Mouse (Mus musculus) myocyte (in vitro differentiated cells): ENCODE results near the gene Myo5a.

Experiments used
- CEBPB ChIP-seq: IDR thresholded peaks from 2 replicates; pipeline ENCODE4 v1.6.1; 2011; ENCODE audit warnings: mild to moderate bottlenecking, moderate library complexity; ENCODE audit not compliant: poor library complexity, insufficient read depth, severe bottlenecking
- E2F4 ChIP-seq: IDR thresholded peaks from one replicate; pipeline ENCODE4 v1.6.1; 2011; ENCODE audit warnings: mild to moderate bottlenecking, control low read depth, moderate library complexity; ENCODE audit not compliant: insufficient read depth
- MAX ChIP-seq: IDR thresholded peaks from one replicate; pipeline ENCODE4 v1.6.1; 2011; ENCODE audit warnings: low read depth, mild to moderate bottlenecking, control low read depth
- POLR2A ChIP-seq: IDR thresholded peaks from one replicate; pipeline ENCODE4 v1.6.1; 2011; ENCODE audit warnings: low read depth, mild to moderate bottlenecking, control low read depth, moderate library complexity; ENCODE audit not compliant: insufficient read length
- POLR2AphosphoS2 ChIP-seq: IDR thresholded peaks from one replicate; pipeline ENCODE4 v1.6.1; 2011; ENCODE audit warnings: low read depth, control low read depth; ENCODE audit not compliant: insufficient read length
- TCF12 ChIP-seq: IDR thresholded peaks from one replicate; pipeline ENCODE4 v1.6.1; 2011; ENCODE audit warnings: mild to moderate bottlenecking, control low read depth; ENCODE audit not compliant: poor library complexity, insufficient read depth, severe bottlenecking

GRCm38 (mm10) chr9:75047079-75047478, 23.7 kb upstream of the Myo5a start:
- TF ChIP-seq E2F4 (no peak), MAX (no peak), CEBPB (no peak), POLR2AphosphoS2 (no peak), POLR2A (no peak), TCF12 (no peak)
